Mouse (Mus musculus) CD4-positive, CD25-positive, alpha-beta regulatory T cell, adult 4 months (primary cell): ENCODE measurements around the gene Abhd2. TPM values are rescaled to one million over a fixed set of nuclear protein-coding genes. Genes with fewer than 3 reads are reported as not detected.

Experiments used
- ATAC-seq: one replicate; pipeline ENCODE4 v1.8.0; 2017
- polyA plus RNA-seq, 2 experiments: library from polyadenylated mRNA; unstranded; fragments of 100-300 nt; shearing (Covaris generic); gene quantifications; one replicate each; pipeline ENCODE4 v1.2.1; 2017

Gene Abhd2
- polyA plus RNA-seq, 2 experiments from 2014 or later = 14.8 to 25.8 TPM

- no peak for ATAC-seq
These were observed 21.5 kb downstream of the Abhd2 start for GRCm38 (mm10) chr7:79294449-79294980.

- no peak for ATAC-seq
These were observed 22.3 kb downstream of the Abhd2 start for GRCm38 (mm10) chr7:79295196-79295826.

GRCm38 (mm10) chr7:79298681-79299080 is 25.7 kb downstream of the Abhd2 start:
- ATAC-seq = no peak

- ATAC-seq = no peak
These were observed 26.5 kb downstream of the Abhd2 start for GRCm38 (mm10) chr7:79299548-79299947.

- ATAC-seq = peak; percentile 70
These were observed 27.6 kb downstream of the Abhd2 start for GRCm38 (mm10) chr7:79300432-79301151.

- ATAC-seq = no peak
These were observed 29.1 kb downstream of the Abhd2 start for GRCm38 (mm10) chr7:79302145-79302544.

GRCm38 (mm10) chr7:79302586-79302985 is 29.6 kb downstream of the Abhd2 start:
- ATAC-seq = no peak

GRCm38 (mm10) chr7:79303183-79303761 is 30.3 kb downstream of the Abhd2 start:
- no peak for ATAC-seq

- ATAC-seq = no peak
These were observed 35.5 kb downstream of the Abhd2 start for GRCm38 (mm10) chr7:79308455-79309030.

- no peak for ATAC-seq
These were observed 36.5 kb downstream of the Abhd2 start for GRCm38 (mm10) chr7:79309247-79310190.

- no peak for ATAC-seq
These were observed 37.2 kb downstream of the Abhd2 start for GRCm38 (mm10) chr7:79310191-79310555.

- no peak for ATAC-seq
These were observed 38.5 kb downstream of the Abhd2 start for GRCm38 (mm10) chr7:79311420-79311988.

- no peak for ATAC-seq
These were observed 39.2 kb downstream of the Abhd2 start for GRCm38 (mm10) chr7:79312246-79312645.

- peak; percentile 23 for ATAC-seq
These were observed 40.6 kb downstream of the Abhd2 start for GRCm38 (mm10) chr7:79313519-79314059.

GRCm38 (mm10) chr7:79314517-79314916 is 41.5 kb downstream of the Abhd2 start:
- ATAC-seq = no peak

- ATAC-seq = no peak
These were observed 42.1 kb downstream of the Abhd2 start for GRCm38 (mm10) chr7:79315149-79315548.

GRCm38 (mm10) chr7:79316069-79316695 is 43.2 kb downstream of the Abhd2 start:
- ATAC-seq = no peak

GRCm38 (mm10) chr7:79317576-79317975 is 44.6 kb downstream of the Abhd2 start:
- ATAC-seq = no peak

- no peak for ATAC-seq
These were observed 45.3 kb downstream of the Abhd2 start for GRCm38 (mm10) chr7:79318110-79318801.

GRCm38 (mm10) chr7:79323855-79324254 is 50.9 kb downstream of the Abhd2 start:
- ATAC-seq = no peak
